Mouse (Mus musculus) heart, embryonic 14.5 days (tissue): ENCODE results near the gene Eps15l1. TPM values are rescaled to one million over a fixed set of nuclear protein-coding genes. Genes with fewer than 3 reads are reported as not detected.
A peak's percentile ranks its signal among the peaks of the same experiment; 100 is the strongest.

Experiments
- ATAC-seq: fragments of 200-750 bp; cut with Nextera tagmentation; 2 replicates; pipeline ENCODE4 v1.8.0; 2017; ENCODE audit warnings: low read depth, moderate TSS enrichment; ENCODE audit not compliant: insufficient number of reproducible peaks, insufficient read depth, low FRiP score
- H3K27ac ChIP-seq, 2 experiments: fragments of 200-500 bp in 1 of 2; fragments of 300-500 bp in 1 of 2; sonication (generic) in 1 of 2; replicated peaks in 1 of 2; 2 replicates each; pipeline ENCODE4 v1.5.1; 2012 to 2014; ENCODE audit warnings: low read depth in 2 of 2, low read length in 2 of 2, control low read depth in 1 of 2, mild to moderate bottlenecking in 1 of 2, mixed read lengths in 1 of 2; ENCODE audit not compliant: control insufficient read depth in 1 of 2, insufficient read depth in 1 of 2
- H3K27me3 ChIP-seq: fragments of 300-500 bp; sonication (generic); 2 replicates; pipeline ENCODE4 v1.6.1; 2014; ENCODE audit warnings: mild to moderate bottlenecking, low read length, control low read depth; ENCODE audit not compliant: control insufficient read depth, insufficient read depth
- H3K36me3 ChIP-seq: fragments of 300-500 bp; sonication (generic); 2 replicates; pipeline ENCODE4 v1.6.1; 2014; ENCODE audit warnings: mild to moderate bottlenecking, control low read depth, low read length, mixed read lengths; ENCODE audit not compliant: control insufficient read depth, insufficient read depth
- H3K4me1 ChIP-seq, 2 experiments: fragments of 200-500 bp in 1 of 2; fragments of 300-500 bp in 1 of 2; sonication (generic) in 1 of 2; 2 replicates each; pipeline ENCODE4 v1.6.1; 2012 to 2014; ENCODE audit warnings: low read length in 2 of 2, control low read depth in 1 of 2, mixed read lengths in 1 of 2; ENCODE audit not compliant: control insufficient read depth in 2 of 2, insufficient read depth in 2 of 2
- H3K4me2 ChIP-seq: fragments of 300-500 bp; sonication (generic); 2 replicates; pipeline ENCODE4 v1.6.1; 2014; ENCODE audit warnings: mild to moderate bottlenecking, low read length
- H3K4me3 ChIP-seq, 2 experiments: fragments of 200-500 bp in 1 of 2; fragments of 300-500 bp in 1 of 2; sonication (generic) in 1 of 2; 2 replicates each; pipeline ENCODE4 v1.5.1; 2012 to 2014; ENCODE audit warnings: low read length in 2 of 2, mild to moderate bottlenecking in 2 of 2, control low read depth in 1 of 2, low read depth in 1 of 2, moderate library complexity in 1 of 2; ENCODE audit not compliant: control insufficient read depth in 1 of 2, insufficient read depth in 1 of 2
- H3K9ac ChIP-seq: fragments of 300-500 bp; sonication (generic); 2 replicates; pipeline ENCODE4 v1.6.1; 2014; ENCODE audit warnings: mild to moderate bottlenecking, low read length
- H3K9me3 ChIP-seq: fragments of 300-500 bp; sonication (generic); 2 replicates; pipeline ENCODE4 v1.6.1; 2016; ENCODE audit warnings: low read length, control low read depth; ENCODE audit not compliant: control insufficient read depth
- whole genome bisulfite sequencing: fragments of 180-500 bp; shearing (Covaris S2); extraction: QIAGEN DNeasy Blood & Tissue Kit; methylation state at CpG from one replicate; pipeline ENCODE4 v1.1.7; 2014; 5-methylcytosine and 5-hydroxymethylcytosine counted together
- polyA plus RNA-seq: library from polyadenylated mRNA; unstranded; fragments of >200 nt; fragmentation: Nextera tagmentation; extraction: Ambion mirVana; gene quantifications from 2 replicates; pipeline ENCODE4 v1.2.1, GENCODE M21; 2014

The Eps15l1 gene
- polyA plus RNA-seq, 1 experiment from 2014 or later: 39.4 TPM

- H3K4me2 ChIP-seq: no peak overlapping the region
- H3K9me3 ChIP-seq: no peaks in the 10 kb centered on the region
- H3K27ac ChIP-seq: no peak overlapping the region
- peaks cover 17 to 20% of the 10 kb centered on the region in 2 experiments for H3K4me1 ChIP-seq
- WGBS: 50% methylated on average over 3 of the region's 3 CpGs
- no peak overlapping the region for H3K4me3 ChIP-seq
- no peak overlapping the region for H3K9ac ChIP-seq
- no peak for ATAC-seq
- H3K27me3 ChIP-seq: no peaks in the 10 kb centered on the region
- H3K36me3 ChIP-seq: no peaks in the 10 kb centered on the region
These were observed 108.2 kb downstream of the Eps15l1 start for GRCm38 (mm10) chr8:72312926-72313518.

- H3K27me3 ChIP-seq: no peaks in the 10 kb centered on the region
- H3K4me2 ChIP-seq: no peak overlapping the region
- WGBS: 20% methylated on average over 8 of the region's 8 CpGs
- peak overlapping the region; percentile 63 to 83 for H3K27ac ChIP-seq
- H3K9ac ChIP-seq: no peak overlapping the region
- peak; percentile 79 for ATAC-seq
- no peaks in the 10 kb centered on the region for H3K36me3 ChIP-seq
- no peak overlapping the region for H3K4me3 ChIP-seq
- peaks cover 19 to 24% of the 10 kb centered on the region in 2 experiments for H3K4me1 ChIP-seq
- H3K9me3 ChIP-seq: no peaks in the 10 kb centered on the region
These were observed 110.3 kb downstream of the Eps15l1 start for GRCm38 (mm10) chr8:72310849-72311506.

- ATAC-seq: peak; percentile 41
- Histone ChIP-seq H3K9me3 (no peaks in the 10 kb centered on the region), H3K4me3 (no peak overlapping the region), H3K27ac (peak overlapping the region; percentile 82 to 85), H3K4me1 (peaks cover 22 to 26% of the 10 kb centered on the region in 2 experiments), H3K36me3 (no peaks in the 10 kb centered on the region), H3K9ac (no peak overlapping the region), H3K27me3 (no peaks in the 10 kb centered on the region), H3K4me2 (no peak overlapping the region)
- 11% methylated on average over 6 of the region's 6 CpGs for WGBS
These were observed 113.0 kb downstream of the Eps15l1 start for GRCm38 (mm10) chr8:72308276-72308675.

GRCm38 (mm10) chr8:72306913-72307312 is 114.3 kb downstream of the Eps15l1 start:
- 88% methylated on average over 5 of the region's 5 CpGs for WGBS
- Histone ChIP-seq H3K27ac (no peak overlapping the region), H3K4me3 (no peak overlapping the region), H3K4me2 (no peak overlapping the region), H3K36me3 (no peaks in the 10 kb centered on the region), H3K9me3 (no peaks in the 10 kb centered on the region), H3K4me1 (peaks cover 28 to 32% of the 10 kb centered on the region in 2 experiments), H3K27me3 (no peaks in the 10 kb centered on the region), H3K9ac (no peak overlapping the region)
- ATAC-seq: no peak

- no peak within 1 kb of the TSS for H3K4me3 ChIP-seq
- no peaks in the 10 kb centered on the region for H3K27me3 ChIP-seq
- no peaks in the 10 kb centered on the region for H3K36me3 ChIP-seq
- no peak within 1 kb of the TSS for H3K9ac ChIP-seq
- H3K4me2 ChIP-seq: no peak within 1 kb of the TSS
- ATAC-seq: no peak
- peaks cover 23% of the 10 kb centered on the region in 2 experiments for H3K4me1 ChIP-seq
- H3K27ac ChIP-seq: no peak within 1 kb of the TSS
- 70% methylated on average over 15 of the region's 16 CpGs for WGBS
- H3K9me3 ChIP-seq: no peaks in the 10 kb centered on the region
These were observed 115.9 kb downstream of the Eps15l1 start, which contains the start of gene Gm10282 for GRCm38 (mm10) chr8:72305210-72305905. Gm10282 (minus strand) TSS chr8:72305260.

GRCm38 (mm10) chr8:72303633-72304032 is 117.6 kb downstream of the Eps15l1 start:
- H3K9ac ChIP-seq: no peak overlapping the region
- ATAC-seq: peak; percentile 54; the same call in 1 of the 2 replicates
- H3K4me2 ChIP-seq: no peak overlapping the region
- no peaks in the 10 kb centered on the region for H3K9me3 ChIP-seq
- peak overlapping the region in 1 of 2 experiments; percentile 72; a peak in 2 of 4 replicates for H3K27ac ChIP-seq
- peaks cover 13 to 17% of the 10 kb centered on the region in 2 experiments for H3K4me1 ChIP-seq
- WGBS: 45% methylated on average over 8 of the region's 8 CpGs
- no peaks in the 10 kb centered on the region for H3K27me3 ChIP-seq
- H3K36me3 ChIP-seq: no peaks in the 10 kb centered on the region
- H3K4me3 ChIP-seq: no peak overlapping the region

- Histone ChIP-seq H3K4me3 (no peak overlapping the region), H3K36me3 (no peaks in the 10 kb centered on the region), H3K27ac (peak overlapping the region; percentile 72 to 78), H3K4me1 (peaks cover 12 to 14% of the 10 kb centered on the region in 2 experiments), H3K27me3 (no peaks in the 10 kb centered on the region), H3K9me3 (no peaks in the 10 kb centered on the region), H3K9ac (peak overlapping the region; percentile 45; the same call in 1 of the 2 replicates), H3K4me2 (no peak overlapping the region)
- ATAC-seq: no peak; the same call in 1 of the 2 replicates
- 49% methylated on average over 8 of the region's 8 CpGs for WGBS
These were observed 118.2 kb downstream of the Eps15l1 start for GRCm38 (mm10) chr8:72302986-72303612.
